Mouse (Mus musculus) CH12.LX (cell line): ENCODE measurements around the gene Cisd3. TPM values are rescaled to one million over a fixed set of nuclear protein-coding genes. Genes with fewer than 3 reads are reported as not detected.

Experiments
- DNase-seq: peaks from one replicate; pipeline ENCODE4 v3.0.0-alpha.2; 2013; ENCODE audit errors: extremely low read depth
- H3K27ac ChIP-seq: 2 replicates; pipeline ENCODE4 v1.5.1; 2012; ENCODE audit warnings: low read depth, mild to moderate bottlenecking, control low read depth, moderate library complexity; ENCODE audit not compliant: insufficient read depth
- H3K27me3 ChIP-seq: replicated peaks from 2 replicates; pipeline ENCODE3; 2012; ENCODE audit warnings: inconsistent platforms
- H3K36me3 ChIP-seq, 2 experiments: replicated peaks in 1 of 2; 2 replicates each; pipeline versions ENCODE3 to v1.6.1; 2012; ENCODE audit warnings: inconsistent platforms in 1 of 2, low read length in 1 of 2, mild to moderate bottlenecking in 1 of 2, mixed read lengths in 1 of 2, moderate library complexity in 1 of 2; ENCODE audit not compliant: control insufficient read depth in 1 of 2, insufficient read depth in 1 of 2
- H3K4me1 ChIP-seq, 2 experiments: 2 replicates each; pipeline ENCODE4 v1.6.1; 2012; ENCODE audit warnings: inconsistent platforms in 1 of 2, moderate library complexity in 1 of 2; ENCODE audit not compliant: insufficient read depth in 2 of 2, control insufficient read depth in 1 of 2
- H3K4me2 ChIP-seq: 2 replicates; pipeline ENCODE4 v1.6.1; 2012; ENCODE audit warnings: low read depth, mild to moderate bottlenecking, control low read depth; ENCODE audit not compliant: poor library complexity, insufficient read depth, severe bottlenecking
- H3K4me3 ChIP-seq, 3 experiments: fragments of 150-350 bp in 1 of 3; sonication (generic) in 1 of 3; replicated peaks in 1 of 3; 2 replicates each; pipeline versions ENCODE3 to v1.5.1; 2011 to 2012; ENCODE audit warnings: low read depth in 2 of 3, low read length in 2 of 3, mild to moderate bottlenecking in 2 of 3, moderate library complexity in 2 of 3, control low read depth in 1 of 3, improper control_type of control experiment in 1 of 3, inconsistent platforms in 1 of 3, mixed read lengths in 1 of 3; ENCODE audit not compliant: poor library complexity in 1 of 3
- H3K79me2 ChIP-seq: replicated peaks from 2 replicates; pipeline ENCODE4 v1.6.1; 2012; ENCODE audit warnings: mild to moderate bottlenecking, moderate library complexity; ENCODE audit not compliant: control insufficient read depth, poor library complexity, insufficient read depth, severe bottlenecking; ENCODE audit errors: extremely low read depth
- H3K9ac ChIP-seq: 2 replicates; pipeline ENCODE4 v1.6.1; 2012; ENCODE audit warnings: low read depth, mild to moderate bottlenecking, control low read depth, moderate library complexity; ENCODE audit not compliant: insufficient read depth
- H3K9me3 ChIP-seq: replicated peaks from 2 replicates; pipeline ENCODE3; 2012; ENCODE audit warnings: low read length, inconsistent platforms, mixed read lengths
- BHLHE40 ChIP-seq: IDR thresholded peaks from 2 replicates; pipeline ENCODE4 v1.6.1; 2011; ENCODE audit warnings: mild to moderate bottlenecking, low read depth, low read length, improper control_type of control experiment
- CHD1 ChIP-seq: IDR thresholded peaks from 2 replicates; pipeline ENCODE4 v1.6.1; 2012; ENCODE audit warnings: low read depth, low read length, improper control_type of control experiment, inconsistent platforms
- CHD2 ChIP-seq: IDR thresholded peaks from 2 replicates; pipeline ENCODE4 v1.6.1; 2011; ENCODE audit warnings: low read length, improper control_type of control experiment
- CTCF ChIP-seq, 2 experiments: IDR thresholded peaks in 1 of 2; conservative IDR thresholded peaks in 1 of 2; 2 replicates each; pipeline ENCODE4 v1.5.1; 2011 to 2012; ENCODE audit warnings: low read depth in 2 of 2, low read length in 2 of 2, improper control_type of control experiment in 1 of 2, inconsistent platforms in 1 of 2, mild to moderate bottlenecking in 1 of 2, moderate library complexity in 1 of 2
- EP300 ChIP-seq: IDR thresholded peaks from 2 replicates; pipeline ENCODE4 v1.6.1; 2011; ENCODE audit warnings: low read length, improper control_type of control experiment
- ETS1 ChIP-seq: conservative IDR thresholded peaks from 2 replicates; pipeline ENCODE4 v1.6.1; 2012; ENCODE audit warnings: low read depth, mild to moderate bottlenecking, inconsistent platforms, low read length, improper control_type of control experiment, moderate library complexity
- GABPA ChIP-seq: IDR thresholded peaks from 2 replicates; pipeline ENCODE4 v1.6.1; 2012; ENCODE audit warnings: low read depth, low read length, improper control_type of control experiment, inconsistent platforms; ENCODE audit not compliant: insufficient replicate concordance
- IRF4 ChIP-seq: IDR thresholded peaks from 2 replicates; pipeline ENCODE4 v1.6.1; 2014; ENCODE audit warnings: low read depth, mild to moderate bottlenecking, inconsistent platforms, low read length, improper control_type of control experiment
- KAT2A ChIP-seq: IDR thresholded peaks from 2 replicates; pipeline ENCODE4 v1.6.1; 2012; ENCODE audit warnings: low read length, improper control_type of control experiment, inconsistent platforms; ENCODE audit not compliant: insufficient replicate concordance
- MAFK ChIP-seq: IDR thresholded peaks from 2 replicates; pipeline ENCODE4 v1.6.1; 2011; ENCODE audit warnings: low read length, improper control_type of control experiment; ENCODE audit not compliant: insufficient replicate concordance
- MAX ChIP-seq: IDR thresholded peaks from 2 replicates; pipeline ENCODE4 v1.6.1; 2011; ENCODE audit warnings: low read length, improper control_type of control experiment
- MEF2A ChIP-seq: IDR thresholded peaks from 2 replicates; pipeline ENCODE4 v1.6.1; 2014; ENCODE audit warnings: low read depth, mild to moderate bottlenecking, inconsistent platforms, low read length, improper control_type of control experiment, borderline replicate concordance
- MXI1 ChIP-seq: IDR thresholded peaks from 2 replicates; pipeline ENCODE4 v1.6.1; 2011; ENCODE audit warnings: mild to moderate bottlenecking, low read depth, low read length, improper control_type of control experiment
- MYC ChIP-seq: IDR thresholded peaks from 2 replicates; pipeline ENCODE4 v1.6.1; 2011; ENCODE audit warnings: low read depth, mild to moderate bottlenecking, improper control_type of control experiment, low read length
- NELFE ChIP-seq: IDR thresholded peaks from 2 replicates; pipeline ENCODE4 v1.6.1; 2011; ENCODE audit warnings: low read depth, low read length, improper control_type of control experiment
- POLR2A ChIP-seq: IDR thresholded peaks from 2 replicates; pipeline ENCODE4 v1.6.1; 2011; ENCODE audit warnings: low read depth, mild to moderate bottlenecking, improper control_type of control experiment, low read length
- POLR2AphosphoS2 ChIP-seq: IDR thresholded peaks from 2 replicates; pipeline ENCODE4 v1.6.1; 2011; ENCODE audit warnings: low read depth, low read length, improper control_type of control experiment
- RAD21 ChIP-seq: IDR thresholded peaks from 2 replicates; pipeline ENCODE4 v1.6.1; 2011; ENCODE audit warnings: low read depth, mild to moderate bottlenecking, low read length, improper control_type of control experiment, moderate library complexity
- SIN3A ChIP-seq: IDR thresholded peaks from 2 replicates; pipeline ENCODE4 v1.6.1; 2012; ENCODE audit warnings: low read length, improper control_type of control experiment, inconsistent platforms
- SMC3 ChIP-seq: IDR thresholded peaks from 2 replicates; pipeline ENCODE4 v1.6.1; 2011; ENCODE audit warnings: low read depth, low read length, improper control_type of control experiment
- TBP ChIP-seq: conservative IDR thresholded peaks from 2 replicates; pipeline ENCODE4 v1.6.1; 2011; ENCODE audit warnings: low read depth, low read length, improper control_type of control experiment
- ZC3H11A ChIP-seq: IDR thresholded peaks from 2 replicates; pipeline ENCODE4 v1.6.1; 2012; ENCODE audit warnings: low read depth, mild to moderate bottlenecking, inconsistent platforms, low read length, improper control_type of control experiment
- ZKSCAN1 ChIP-seq: IDR thresholded peaks from 2 replicates; pipeline ENCODE4 v1.6.1; 2012; ENCODE audit warnings: low read depth, inconsistent platforms, low read length, improper control_type of control experiment, borderline replicate concordance
- ZMIZ1 ChIP-seq: IDR thresholded peaks from 2 replicates; pipeline ENCODE4 v1.6.1; 2012; ENCODE audit warnings: low read depth, mild to moderate bottlenecking, inconsistent platforms, low read length, improper control_type of control experiment
- dilution Hi-C: fragments of 300-500 bp; cut with MboI; formaldehyde crosslinking; loops from 2 replicates; pipeline ENCODE4 v1.14.3; 2020; ENCODE audit warnings: low sequenced_read_pairs; ENCODE audit not compliant: extremely low pct_unique_long_range_greater_than_20kb, extremely low pct_ligation_motif_present
- in situ Hi-C: fragments of 300-500 bp; cut with MboI; formaldehyde crosslinking; loops from 3 replicates; pipeline ENCODE4 v1.14.3; 2019; ENCODE audit warnings: low sequenced_read_pairs, low pct_ligation_motif_present, low pct_unique_long_range_greater_than_20kb, mixed read lengths
- polyA plus RNA-seq: library from polyadenylated mRNA; unstranded; fragments of >175 nt; gene quantifications from 2 replicates; pipeline ENCODE4 v1.2.1, GENCODE M21; 2012; ENCODE audit warnings: low read depth; ENCODE audit not compliant: insufficient read length
- total RNA-seq, 2 experiments: library from RNA; depleted of rRNA; stranded (reverse); fragments of 300-350 nt in 1 of 2; fragments of >200 nt in 1 of 2; gene quantifications; 2 replicates each; pipeline ENCODE4 v1.2.3; 2012 to 2014

Gene Cisd3
- total and polyA plus RNA-seq, 3 experiments = 66.1 to 221 (median 141) TPM

DNA sequence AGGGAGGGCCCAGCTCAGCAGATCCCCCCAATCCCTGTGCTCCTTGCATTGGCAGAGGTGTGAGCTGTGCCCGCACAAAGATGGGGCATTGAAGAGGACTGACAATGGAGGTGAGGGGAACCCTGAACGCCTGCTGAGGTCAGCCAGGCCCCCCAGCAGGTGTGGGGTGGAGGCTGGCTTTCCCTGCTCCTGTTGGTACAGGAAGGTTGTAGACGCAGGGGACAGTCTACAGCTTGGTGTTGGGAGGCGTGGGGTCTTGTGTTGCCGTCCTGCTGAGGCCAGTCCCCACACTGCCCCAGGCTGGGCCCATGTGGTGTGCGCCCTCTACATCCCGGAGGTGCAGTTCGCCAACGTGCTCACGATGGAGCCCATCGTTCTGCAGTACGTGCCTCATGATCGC is 20.2 kb upstream of the Cisd3 start:
- dilution Hi-C loops (no loop called here), in situ Hi-C loops (loop anchor here (5.0 kb wide), 1 partner anchor 33 kb away; no protein-coding TSS in a partner anchor)
- Histone ChIP-seq H3K9me3 (peaks cover 5% of the 10 kb centered on the region), H3K4me2 (peak overlapping the region; percentile 85; the same call in 1 of the 2 replicates), H3K36me3 (peaks cover 50 to 57% of the 10 kb centered on the region in 2 experiments), H3K4me3 (peak overlapping the region in 1 of 3 experiments; percentile 15), H3K27me3 (no peaks in the 10 kb centered on the region), H3K4me1 (peaks cover 11 to 36% of the 10 kb centered on the region in 2 experiments), H3K79me2 (peaks cover 44% of the 10 kb centered on the region), H3K27ac (peak overlapping the region; percentile 7; the same call in 1 of the 2 replicates), H3K9ac (no peak overlapping the region)
- DNase-seq = no peak
- TF ChIP-seq CHD2 (no peak), IRF4 (no peak), EP300 (no peak), MEF2A (no peak), KAT2A (no peak), TBP (no peak), MYC (no peak), ZKSCAN1 (no peak), MXI1 (no peak)

DNA sequence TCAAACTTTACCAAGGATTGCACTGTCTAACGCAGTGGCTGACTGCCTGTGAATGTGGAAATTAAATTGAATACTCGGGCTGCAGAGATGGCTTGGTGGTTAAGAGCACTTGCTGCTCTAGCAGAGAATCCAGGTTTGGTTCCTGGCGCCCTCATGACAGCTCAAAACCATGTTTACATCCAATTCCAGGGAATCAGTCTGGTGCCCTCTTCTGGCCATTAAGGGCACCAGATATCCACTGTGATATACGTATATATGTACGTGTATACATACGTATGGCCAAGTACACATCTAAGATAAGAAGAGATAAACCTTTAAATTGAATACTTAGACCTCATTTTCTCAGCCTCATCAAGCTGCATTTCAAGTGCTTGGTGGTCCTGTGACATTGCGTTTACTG is 19.4 kb upstream of the Cisd3 start:
- no peak overlapping the region for H3K9ac ChIP-seq
- H3K27ac ChIP-seq = no peak overlapping the region
- H3K4me1 ChIP-seq = peaks cover 11 to 38% of the 10 kb centered on the region in 2 experiments
- peaks cover 44% of the 10 kb centered on the region for H3K79me2 ChIP-seq
- peaks cover 5% of the 10 kb centered on the region for H3K9me3 ChIP-seq
- TF ChIP-seq IRF4 (no peak), RAD21 (peak; percentile 25), CTCF (conservative IDR thresholded peaks at IDR 0.05 in 1 of 2, IDR thresholded peaks at IDR 0.05 in 1 of 2; ENCODE audit: low read depth in 2 of 2, low read length in 2 of 2) (peak in 1 of 2 experiments; percentile 63; a peak in 2 of 4 replicates), ZC3H11A (no peak), MEF2A (no peak), SMC3 (peak; percentile 59)
- H3K36me3 ChIP-seq = peaks cover 58 to 65% of the 10 kb centered on the region in 2 experiments
- dilution Hi-C loops = no loop called here
- no peak overlapping the region for H3K4me3 ChIP-seq
- H3K27me3 ChIP-seq = no peaks in the 10 kb centered on the region
- DNase-seq = no peak
- in situ Hi-C loops = loop anchor here (5.0 kb wide), 1 partner anchor 34 kb away; no protein-coding TSS in a partner anchor
- no peak overlapping the region for H3K4me2 ChIP-seq

DNA sequence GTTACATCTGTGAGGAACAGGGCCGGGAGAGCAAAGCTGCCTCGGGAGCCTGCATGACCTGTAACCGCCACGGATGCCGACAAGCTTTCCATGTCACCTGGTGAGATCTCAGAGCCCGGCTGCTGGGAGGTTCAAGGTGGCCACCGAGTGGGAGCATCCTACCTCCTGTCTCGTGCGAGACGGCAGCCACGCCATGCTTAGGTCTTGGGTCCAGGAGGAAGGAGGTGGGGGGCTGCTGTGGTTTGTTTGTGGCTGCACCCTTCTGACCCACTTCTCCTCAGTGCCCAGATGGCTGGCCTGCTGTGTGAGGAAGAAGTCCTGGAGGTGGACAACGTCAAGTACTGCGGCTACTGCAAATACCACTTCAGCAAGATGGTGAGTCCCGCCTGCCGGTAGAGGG is 18.8 kb upstream of the Cisd3 start:
- dilution Hi-C loops (no loop called here), in situ Hi-C loops (loop anchor here (5.0 kb wide), 1 partner anchor 34 kb away; no protein-coding TSS in a partner anchor)
- H3K36me3 ChIP-seq = peaks cover 64 to 71% of the 10 kb centered on the region in 2 experiments
- H3K9me3 ChIP-seq = peaks cover 5% of the 10 kb centered on the region
- no peak overlapping the region for H3K9ac ChIP-seq
- H3K27ac ChIP-seq = no peak overlapping the region
- peaks cover 11 to 38% of the 10 kb centered on the region in 2 experiments for H3K4me1 ChIP-seq
- DNase-seq = no peak
- no peak overlapping the region for H3K4me3 ChIP-seq
- no peaks in the 10 kb centered on the region for H3K27me3 ChIP-seq
- H3K79me2 ChIP-seq = peaks cover 44% of the 10 kb centered on the region
- TF ChIP-seq CHD1 (no peak), MAX (no peak), BHLHE40 (no peak), EP300 (no peak), GABPA (no peak), ZMIZ1 (no peak), POLR2A (no peak), SIN3A (no peak), POLR2AphosphoS2 (no peak), ZKSCAN1 (no peak), CTCF (conservative IDR thresholded peaks at IDR 0.05 in 1 of 2, IDR thresholded peaks at IDR 0.05 in 1 of 2; ENCODE audit: low read depth in 2 of 2, low read length in 2 of 2) (no peak), CHD2 (no peak), MAFK (no peak), KAT2A (no peak), MEF2A (no peak), ETS1 (no peak), IRF4 (no peak), SMC3 (no peak), NELFE (no peak)
- no peak overlapping the region for H3K4me2 ChIP-seq
